Mouse (Mus musculus) liver, embryonic 13.5 days (tissue): ENCODE results near the gene Cisd3. TPM values are rescaled to one million over a fixed set of nuclear protein-coding genes. Genes with fewer than 3 reads are reported as not detected.
"Not testable (repeated sequence)": the region's sequence is repeated elsewhere in the genome, so short reads cannot be mapped to it uniquely, and the experiment has no call there.

Source experiments
- ATAC-seq: fragments of 200-750 bp; cut with Nextera tagmentation; 2 replicates; pipeline ENCODE4 v1.8.0; 2017; ENCODE audit warnings: low read depth, mild to moderate bottlenecking, moderate number of reproducible peaks, moderate library complexity
- DNase-seq: peaks from one replicate; pipeline ENCODE4 v3.0.0; 2022
- H3K27ac ChIP-seq: fragments of 300-500 bp; sonication (generic); 2 replicates; pipeline ENCODE4 v1.5.1; 2015; ENCODE audit warnings: moderate library complexity, mild to moderate bottlenecking, inconsistent platforms
- H3K27me3 ChIP-seq: fragments of 300-500 bp; sonication (generic); 2 replicates; pipeline ENCODE4 v1.6.1; 2015; ENCODE audit warnings: mild to moderate bottlenecking, inconsistent platforms
- H3K36me3 ChIP-seq: fragments of 300-500 bp; sonication (generic); 2 replicates; pipeline ENCODE4 v1.6.1; 2015; ENCODE audit warnings: mild to moderate bottlenecking, inconsistent platforms
- H3K4me1 ChIP-seq: fragments of 300-500 bp; sonication (generic); replicated peaks from 2 replicates; pipeline ENCODE4 v1.6.1; 2015; ENCODE audit warnings: inconsistent platforms
- H3K4me2 ChIP-seq: fragments of 300-500 bp; sonication (generic); 2 replicates; pipeline ENCODE4 v1.6.1; 2015; ENCODE audit warnings: inconsistent platforms, mild to moderate bottlenecking, moderate library complexity
- H3K4me3 ChIP-seq: fragments of 300-500 bp; sonication (generic); replicated peaks from 2 replicates; pipeline ENCODE4 v1.5.1; 2015; ENCODE audit warnings: mild to moderate bottlenecking, inconsistent platforms
- H3K9ac ChIP-seq: fragments of 300-500 bp; sonication (generic); 2 replicates; pipeline ENCODE4 v1.6.1; 2015; ENCODE audit warnings: mild to moderate bottlenecking, inconsistent platforms
- H3K9me3 ChIP-seq: fragments of 300-500 bp; sonication (generic); replicated peaks from 2 replicates; pipeline ENCODE4 v1.6.1; 2016; ENCODE audit warnings: inconsistent platforms
- WGBS: fragments of 180-500 bp; shearing (Covaris S2); methylation state at CpG from one replicate; pipeline ENCODE4 v1.1.7; 2015; ENCODE audit not compliant: insufficient replicate concordance; 5-methylcytosine and 5-hydroxymethylcytosine counted together
- microRNA-seq: library from miRNA; unstranded; fragments of <30 nt; microRNA quantifications from one replicate; pipeline ENCODE4, GENCODE M21; 2016
- polyA plus RNA-seq: library from polyadenylated mRNA; unstranded; fragments of >200 nt; fragmentation: Nextera tagmentation; extraction: Ambion mirVana; gene quantifications from 2 replicates; pipeline ENCODE4 v1.2.1, GENCODE M21; 2015

Gene Cisd3
- polyA plus RNA-seq, 1 experiment from 2014 or later: 13.3 TPM

- not testable (repeated sequence) for DNase-seq, H3K9ac ChIP-seq, H3K4me3 ChIP-seq, H3K27me3 ChIP-seq, H3K4me2 ChIP-seq, H3K27ac ChIP-seq, H3K9me3 ChIP-seq, ATAC-seq
- WGBS: 51% methylated on average over 5 of the region's 5 CpGs
- peaks cover 10% of the 10 kb centered on the region for H3K4me1 ChIP-seq
- H3K36me3 ChIP-seq: peaks cover 25% of the 10 kb centered on the region
Observed at GRCm38 (mm10) chr11:97734810-97735209, 49.2 kb downstream of the Cisd3 start.

- 75% methylated on average over 5 of the region's 5 CpGs for WGBS
- no peaks in the 10 kb centered on the region for H3K27me3 ChIP-seq
- H3K9me3 ChIP-seq: no peaks in the 10 kb centered on the region
- no peak overlapping the region for H3K4me3 ChIP-seq
- H3K36me3 ChIP-seq: peaks cover 11% of the 10 kb centered on the region
- DNase-seq (no peak), ATAC-seq (no peak)
- H3K4me1 ChIP-seq: peaks cover 19% of the 10 kb centered on the region
- H3K4me2 ChIP-seq: no peak overlapping the region
- no peak overlapping the region for H3K9ac ChIP-seq
- H3K27ac ChIP-seq: no peak overlapping the region
Observed at GRCm38 (mm10) chr11:97736645-97737044, 51.0 kb downstream of the Cisd3 start.

GRCm38 (mm10) chr11:97737600-97737999 lies 52.0 kb downstream of the Cisd3 start:
- H3K27ac ChIP-seq: no peak overlapping the region
- no peaks in the 10 kb centered on the region for H3K9me3 ChIP-seq
- H3K4me2 ChIP-seq: no peak overlapping the region
- 80% methylated on average over 4 of the region's 4 CpGs for WGBS
- no peak overlapping the region for H3K4me3 ChIP-seq
- ATAC-seq: no peak
- no peak for DNase-seq
- H3K27me3 ChIP-seq: no peaks in the 10 kb centered on the region
- H3K4me1 ChIP-seq: peaks cover 28% of the 10 kb centered on the region
- no peak overlapping the region for H3K9ac ChIP-seq
- H3K36me3 ChIP-seq: peaks cover 6% of the 10 kb centered on the region; the same call in 1 of the 2 replicates

Small RNA genes within 50 kb of the gene (microRNA-seq; reads per million reads assigned to microRNA genes)
- not detected for gene Gm24158
- gene Mir6927: not detected

Other genes starting within 250 kb of the Cisd3 start
- gene 4933428G20Rik, start 185.5 kb upstream of the Cisd3 start, polyA plus RNA-seq: 0.75 and 0.81 TPM in 2 replicates
- gene Srcin1, start 109.6 kb upstream of the Cisd3 start, polyA plus RNA-seq: 0.01 TPM in 1 of 2 replicates, not detected in the other
- gene Epop, start 56.1 kb upstream of the Cisd3 start, polyA plus RNA-seq: 0.65 and 0.69 TPM in 2 replicates
- gene Mllt6, start 22.4 kb upstream of the Cisd3 start, polyA plus RNA-seq: 0.17 and 0.23 TPM in 2 replicates
- gene Pcgf2, start 14.7 kb downstream of the Cisd3 start, polyA plus RNA-seq: 2.3 and 3.6 TPM in 2 replicates
- gene Psmb3, start 17.6 kb downstream of the Cisd3 start, polyA plus RNA-seq: 335 and 374 TPM in 2 replicates
- 0.88 TPM in 2 replicates for gene Pip4k2b, start 58.9 kb downstream of the Cisd3 start, polyA plus RNA-seq
- 7.0 and 7.7 TPM in 2 replicates for gene Cwc25, start 80.7 kb downstream of the Cisd3 start, polyA plus RNA-seq
- gene 1700001P01Rik, start 90.1 kb downstream of the Cisd3 start, polyA plus RNA-seq: 0.19 and 0.22 TPM in 2 replicates
- 436 and 468 TPM in 2 replicates for gene Rpl23, start 96.6 kb downstream of the Cisd3 start, polyA plus RNA-seq
- gene Lasp1, start 113.2 kb downstream of the Cisd3 start, polyA plus RNA-seq: 27.5 and 31.2 TPM in 2 replicates
- gene B230217C12Rik, start 155.0 kb downstream of the Cisd3 start, polyA plus RNA-seq: 0.85 and 1.3 TPM in 2 replicates
- 0.33 and 0.46 TPM in 2 replicates for gene Fbxo47, start 198.3 kb downstream of the Cisd3 start, polyA plus RNA-seq